Mouse (Mus musculus): ENCODE results near the gene Creg2. TPM values are rescaled to one million over a fixed set of nuclear protein-coding genes. Genes with fewer than 3 reads are reported as not detected.

The Creg2 gene
- polyA plus RNA-seq, 1 experiment from 2014 or later: 0.04 TPM

GRCm38 (mm10) chr1:39581215-39581614, 70.1 kb downstream of the Creg2 start:
- WGBS: 58% methylated on average over 2 of the region's 3 CpGs
- no peaks in the 10 kb centered on the region for H3K9me3 ChIP-seq
- no peak overlapping the region for H3K4me3 ChIP-seq
- H3K4me1 ChIP-seq: peaks cover 10% of the 10 kb centered on the region; the same call in 1 of the 2 replicates
- DNase-seq (ENCODE audit: low spot score): no peak
- no peaks in the 10 kb centered on the region for H3K27me3 ChIP-seq (ENCODE audit: insufficient read depth, poor library complexity, severe bottlenecking)
- no peaks in the 10 kb centered on the region for H3K36me3 ChIP-seq
- H3K27ac ChIP-seq: no peak overlapping the region

- Histone ChIP-seq H3K27me3 (ENCODE audit: insufficient read depth, poor library complexity, severe bottlenecking) (no peaks in the 10 kb centered on the region), H3K4me3 (no peak overlapping the region), H3K36me3 (no peaks in the 10 kb centered on the region), H3K9me3 (no peaks in the 10 kb centered on the region), H3K4me1 (peaks cover 28% of the 10 kb centered on the region), H3K27ac (no peak overlapping the region)
- no peak for DNase-seq (ENCODE audit: low spot score)
- 71% methylated on average over 6 of the region's 6 CpGs for WGBS
Measured at GRCm38 (mm10) chr1:39579139-39579538, 72.1 kb downstream of the Creg2 start.

DNA sequence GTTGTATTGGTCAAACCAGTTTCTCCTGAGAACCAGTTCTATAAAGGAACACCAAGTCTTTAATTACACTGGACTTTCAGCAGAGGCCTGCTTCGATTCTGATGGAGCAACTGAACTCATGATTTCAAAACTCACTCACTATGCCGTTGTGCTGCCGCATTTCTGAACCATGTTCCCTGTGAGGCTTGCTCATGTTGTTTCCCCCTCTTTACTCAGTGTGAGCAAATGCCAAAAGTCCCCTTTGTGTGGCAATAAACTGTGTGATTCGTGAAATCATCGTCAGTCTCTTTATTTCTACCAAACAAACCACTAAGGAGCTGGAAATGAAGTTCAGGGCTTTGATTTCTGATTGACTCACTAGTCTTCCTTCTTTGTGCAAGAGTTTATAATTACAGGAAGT, 72.8 kb downstream of the Creg2 start:
- 82% methylated on average over 5 of the region's 5 CpGs for WGBS
- Histone ChIP-seq H3K27ac (no peak overlapping the region), H3K4me3 (no peak overlapping the region), H3K36me3 (no peaks in the 10 kb centered on the region), H3K4me1 (peaks cover 32% of the 10 kb centered on the region), H3K27me3 (ENCODE audit: insufficient read depth, poor library complexity, severe bottlenecking) (no peaks in the 10 kb centered on the region), H3K9me3 (no peaks in the 10 kb centered on the region)
- DNase-seq (ENCODE audit: low spot score): no peak

DNA sequence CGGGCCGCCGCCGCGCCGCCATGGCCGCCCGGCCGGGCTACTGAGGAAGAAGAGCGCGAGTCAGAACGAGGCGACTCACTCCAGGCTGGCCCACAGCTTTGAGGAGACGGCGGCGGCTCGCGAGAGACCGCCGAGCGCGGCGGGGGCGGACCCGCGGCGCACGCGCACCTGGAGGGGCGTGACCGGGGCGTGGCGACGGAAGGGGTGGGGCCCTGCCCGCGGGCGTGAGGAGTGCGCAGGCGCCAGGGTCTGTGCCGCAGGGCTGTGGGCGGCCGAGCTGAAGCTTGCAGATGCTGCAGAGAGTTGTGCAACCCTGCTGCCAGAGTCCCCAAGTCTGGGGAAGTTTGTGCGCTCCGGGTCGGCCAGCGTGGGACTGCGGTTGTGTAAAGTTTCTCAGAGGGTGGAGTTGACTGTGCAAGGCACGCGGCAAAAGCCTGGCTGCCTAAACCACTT, 74.0 kb downstream of the Creg2 start, which contains the start of gene Rnf149:
Gene Rnf149, minus strand, starts transcription at position 153 of the 453 bp plus-strand sequence.
- DNase-seq (ENCODE audit: low spot score): peak; percentile 97
- no peaks in the 10 kb centered on the region for H3K9me3 ChIP-seq
- peak within 1 kb of the TSS; percentile 98 for H3K4me3 ChIP-seq
- H3K27ac ChIP-seq: peak within 1 kb of the TSS; percentile 99
- no peaks in the 10 kb centered on the region for H3K27me3 ChIP-seq (ENCODE audit: insufficient read depth, poor library complexity, severe bottlenecking)
- peaks cover 35% of the 10 kb centered on the region for H3K4me1 ChIP-seq
- no peaks in the 10 kb centered on the region; the same call in 1 of the 2 replicates for H3K36me3 ChIP-seq
- WGBS: under 1% methylated on average over 45 of the region's 49 CpGs

GRCm38 (mm10) chr1:39576431-39577243, 74.6 kb downstream of the Creg2 start:
- H3K27me3 ChIP-seq (ENCODE audit: insufficient read depth, poor library complexity, severe bottlenecking): no peaks in the 10 kb centered on the region
- peak overlapping the region; percentile 99 for H3K27ac ChIP-seq
- under 1% methylated on average over 88 of the region's 88 CpGs for WGBS
- H3K4me3 ChIP-seq: peak overlapping the region; percentile 98
- DNase-seq (ENCODE audit: low spot score): peak; percentile 90
- no peaks in the 10 kb centered on the region; the same call in 1 of the 2 replicates for H3K36me3 ChIP-seq
- H3K4me1 ChIP-seq: peaks cover 42% of the 10 kb centered on the region
- H3K9me3 ChIP-seq: no peaks in the 10 kb centered on the region

GRCm38 (mm10) chr1:39575778-39576375, 75.4 kb downstream of the Creg2 start:
- H3K4me1 ChIP-seq: peaks cover 45% of the 10 kb centered on the region
- no peaks in the 10 kb centered on the region for H3K27me3 ChIP-seq (ENCODE audit: insufficient read depth, poor library complexity, severe bottlenecking)
- H3K4me3 ChIP-seq: peak overlapping the region; percentile 98
- WGBS: 11% methylated on average over 8 of the region's 8 CpGs
- DNase-seq (ENCODE audit: low spot score): no peak
- H3K36me3 ChIP-seq: no peaks in the 10 kb centered on the region; the same call in 1 of the 2 replicates
- H3K9me3 ChIP-seq: no peaks in the 10 kb centered on the region
- H3K27ac ChIP-seq: peak overlapping the region; percentile 99

- Histone ChIP-seq H3K27me3 (ENCODE audit: insufficient read depth, poor library complexity, severe bottlenecking) (no peaks in the 10 kb centered on the region), H3K36me3 (peaks cover 8% of the 10 kb centered on the region), H3K27ac (no peak overlapping the region), H3K9me3 (no peaks in the 10 kb centered on the region), H3K4me3 (no peak overlapping the region), H3K4me1 (peaks cover 45% of the 10 kb centered on the region)
- DNase-seq (ENCODE audit: low spot score): no peak
- 65% methylated on average over 7 of the region's 7 CpGs for WGBS
Measured at GRCm38 (mm10) chr1:39573890-39574289, 77.4 kb downstream of the Creg2 start.

DNA sequence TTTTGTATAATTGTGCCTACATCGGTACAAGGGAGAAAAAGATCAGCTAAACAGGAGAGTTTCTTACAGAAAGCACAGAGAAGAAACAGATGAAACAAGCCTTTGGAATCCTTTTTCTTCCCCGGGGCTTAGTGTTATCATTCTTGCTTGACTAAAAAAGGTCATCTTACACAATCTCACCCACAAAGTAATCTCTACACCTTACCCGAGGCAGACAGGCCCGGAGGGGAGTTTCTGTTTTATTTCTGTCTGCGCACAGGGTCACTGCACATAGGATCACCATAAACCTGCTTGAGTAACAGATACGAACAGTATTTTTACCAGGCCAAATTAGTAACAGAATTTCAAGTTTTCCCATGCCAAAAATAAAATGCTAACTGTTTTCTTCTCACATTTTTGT, 79.6 kb downstream of the Creg2 start:
- Histone ChIP-seq H3K4me1 (peaks cover 35% of the 10 kb centered on the region), H3K4me3 (0 out of 2 replicates have a peak overlapping the region, but pooled peaks have one; percentile 12), H3K36me3 (peaks cover 8% of the 10 kb centered on the region), H3K27ac (no peak overlapping the region; the same call in 1 of the 2 replicates), H3K9me3 (no peaks in the 10 kb centered on the region), H3K27me3 (ENCODE audit: insufficient read depth, poor library complexity, severe bottlenecking) (no peaks in the 10 kb centered on the region)
- no peak for DNase-seq (ENCODE audit: low spot score)
- 34% methylated on average over 6 of the region's 6 CpGs for WGBS

Other genes starting within 250 kb of the Creg2 start
- gene Tbc1d8, start 172.7 kb downstream of the Creg2 start, polyA plus RNA-seq (2016; fragmentation: Nextera tagmentation; extraction: Ambion mirVana): 7.5 and 11.6 TPM in 2 replicates
- 20.1 and 27.7 TPM in 2 replicates for gene Cnot11, start 116.5 kb downstream of the Creg2 start, polyA plus RNA-seq (2016; fragmentation: Nextera tagmentation; extraction: Ambion mirVana)
- gene Rnf149, start 74.1 kb downstream of the Creg2 start, polyA plus RNA-seq (2016; fragmentation: Nextera tagmentation; extraction: Ambion mirVana): 17.1 and 26.0 TPM in 2 replicates
- 0.73 and 1.4 TPM in 2 replicates for gene Rfx8, start 69.5 kb upstream of the Creg2 start, polyA plus RNA-seq (2016; fragmentation: Nextera tagmentation; extraction: Ambion mirVana)
- 0.63 and 1.2 TPM in 2 replicates for gene Gm3646, start 153.9 kb upstream of the Creg2 start, polyA plus RNA-seq (2016; fragmentation: Nextera tagmentation; extraction: Ambion mirVana)
- gene Map4k4, start 249.4 kb upstream of the Creg2 start, polyA plus RNA-seq (2016; fragmentation: Nextera tagmentation; extraction: Ambion mirVana): 19.0 and 24.7 TPM in 2 replicates